Mouse (Mus musculus) layer of hippocampus, postnatal 36 days (tissue): ENCODE measurements around the gene Phf23. TPM values are rescaled to one million over a fixed set of nuclear protein-coding genes. Genes with fewer than 3 reads are reported as not detected.
"Not testable (repeated sequence)": the region's sequence is repeated elsewhere in the genome, so short reads cannot be mapped to it uniquely, and the experiment has no call there.

Experiments
- DNase-seq, 2 experiments: peaks; one replicate each; pipeline ENCODE4 v3.0.0; 2022
- total RNA-seq, 2 experiments: library from RNA; stranded (reverse); gene quantifications; 2 replicates each; pipeline ENCODE4 v1.2.3; 2021

Phf23 gene
- total RNA-seq, 2 experiments from 2014 or later, result 45.4 to 47.4 TPM

DNA sequence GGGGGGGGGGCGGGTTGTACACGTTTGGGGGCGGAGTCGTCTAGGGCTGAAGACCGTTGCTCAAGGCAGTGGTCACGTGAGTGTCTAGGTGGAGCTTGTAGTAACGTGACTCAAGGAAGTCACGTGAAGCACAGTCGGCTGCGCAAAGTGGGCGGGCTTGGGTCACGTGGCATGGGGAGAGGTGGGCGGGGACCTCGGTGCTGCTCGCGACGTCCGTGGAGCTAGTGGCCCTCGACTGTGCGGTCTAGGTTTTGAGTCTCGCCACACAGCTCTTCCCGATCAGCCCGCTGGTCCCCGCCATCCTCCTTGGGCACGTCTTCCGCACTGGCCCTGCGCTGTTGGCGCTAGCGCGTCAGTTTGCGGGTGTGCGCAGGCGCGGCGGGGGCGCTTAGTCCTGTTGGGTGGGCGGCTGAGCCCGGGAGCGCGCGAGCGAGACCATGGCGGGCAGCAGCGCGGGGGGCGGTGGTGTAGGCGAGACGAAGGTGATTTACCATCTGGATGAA is 4.9 kb downstream of the Phf23 start, which contains the start of gene Dvl2:
Gene Dvl2 (plus strand): TSS at position 200 of the 503 bp plus-strand sequence.
- DNase-seq, result peak; percentile 85 to 86

DNA sequence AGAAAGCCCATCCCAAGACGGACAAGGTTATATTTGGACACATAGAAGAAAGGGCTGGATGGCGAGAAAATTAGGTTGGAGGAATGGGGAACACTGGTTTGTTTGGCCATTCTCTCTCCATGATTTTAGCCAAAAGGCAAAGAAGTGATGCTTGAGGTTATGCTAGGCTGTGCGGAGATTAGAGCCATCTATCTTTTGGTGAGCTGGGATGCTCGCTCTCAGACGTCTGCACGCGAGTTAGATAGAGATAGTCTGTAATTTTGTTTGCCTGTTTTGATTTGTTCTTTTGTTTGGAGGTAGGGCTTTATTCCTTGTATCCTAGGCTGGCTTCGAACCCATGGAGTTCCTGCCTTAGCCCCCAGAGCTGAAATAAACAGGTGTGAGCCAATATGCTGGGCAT is 5.6 kb downstream of the Phf23 start:
- no peak for DNase-seq

DNA sequence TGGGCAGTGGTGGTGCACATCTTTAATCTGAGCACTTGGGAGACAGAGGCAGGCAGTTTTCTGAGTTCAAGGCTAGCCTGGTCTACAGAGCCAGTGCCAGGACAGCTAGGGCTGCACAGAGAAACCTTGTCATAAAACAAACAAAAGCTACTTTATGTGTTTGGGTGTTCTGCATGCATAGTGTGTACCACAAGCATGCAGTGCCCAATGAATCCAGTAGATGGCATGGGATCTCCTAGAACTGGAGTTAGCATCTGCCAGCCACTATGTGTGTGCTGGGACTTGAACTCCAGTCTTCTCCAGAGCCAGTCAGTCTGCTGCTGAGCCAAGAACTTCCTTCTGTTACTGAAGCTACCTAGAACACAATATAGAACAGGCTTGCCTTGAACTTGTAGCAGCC is 6.3 kb downstream of the Phf23 start:
- no peak for DNase-seq

DNA sequence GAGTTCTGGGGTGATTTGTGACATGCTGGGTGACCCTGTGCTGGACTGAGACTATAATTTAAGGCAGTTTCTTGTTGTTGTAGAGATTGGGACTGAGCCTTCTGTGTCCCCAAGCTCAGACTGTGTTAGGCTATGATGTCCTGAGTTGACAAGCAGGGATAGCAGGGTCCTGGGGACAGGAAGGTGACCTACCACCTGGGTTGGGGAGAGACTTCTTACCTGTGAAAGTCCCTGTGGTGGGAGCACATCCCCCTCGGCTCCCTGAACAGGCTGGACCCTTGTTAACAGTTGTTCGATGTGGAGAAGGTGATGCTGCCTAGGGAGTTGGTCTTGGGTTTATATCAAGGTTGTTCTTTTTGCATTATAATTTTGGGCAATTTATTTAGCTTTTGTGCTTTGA is 6.9 kb downstream of the Phf23 start:
- DNase-seq, result no peak

DNA sequence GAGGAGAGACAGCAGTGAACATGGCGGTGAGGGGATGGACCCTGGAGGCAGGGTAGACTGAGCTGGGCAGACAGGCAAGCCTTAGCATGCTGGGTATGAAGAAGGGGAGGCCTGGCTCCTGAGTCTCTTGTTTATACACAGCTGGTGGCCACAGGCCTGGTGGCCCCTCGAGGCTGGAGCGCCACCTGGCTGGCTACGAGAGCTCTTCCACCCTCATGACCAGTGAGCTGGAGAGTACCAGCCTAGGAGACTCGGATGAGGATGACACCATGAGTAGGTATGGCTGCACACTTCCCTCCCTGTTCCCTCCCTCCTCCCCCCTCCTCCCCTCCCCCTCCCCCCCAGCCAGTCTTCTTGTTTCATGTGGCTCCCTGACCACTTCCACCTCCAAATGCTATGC is 9.9 kb downstream of the Phf23 start:
- no peak for DNase-seq

DNA sequence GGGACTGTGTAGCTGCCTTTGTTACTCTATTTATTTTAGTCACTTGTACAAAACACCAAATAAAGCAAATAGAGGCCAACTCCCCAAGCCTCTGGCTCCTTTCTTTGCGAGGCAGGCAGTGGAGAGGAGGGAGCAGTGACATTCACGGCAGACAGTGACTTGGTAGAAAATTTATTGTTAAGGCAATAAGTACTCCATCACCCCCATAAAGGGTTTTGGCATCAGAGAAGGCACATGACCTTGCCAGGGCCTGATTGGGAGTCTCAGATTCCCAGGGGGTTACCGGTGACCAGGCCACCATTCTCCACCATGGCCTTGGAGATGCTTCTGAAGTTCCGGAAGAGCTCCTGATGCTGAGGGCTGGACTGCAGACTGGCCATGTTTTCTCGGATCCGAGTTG is 14.5 kb downstream of the Phf23 start:
- DNase-seq, result no peak

DNA sequence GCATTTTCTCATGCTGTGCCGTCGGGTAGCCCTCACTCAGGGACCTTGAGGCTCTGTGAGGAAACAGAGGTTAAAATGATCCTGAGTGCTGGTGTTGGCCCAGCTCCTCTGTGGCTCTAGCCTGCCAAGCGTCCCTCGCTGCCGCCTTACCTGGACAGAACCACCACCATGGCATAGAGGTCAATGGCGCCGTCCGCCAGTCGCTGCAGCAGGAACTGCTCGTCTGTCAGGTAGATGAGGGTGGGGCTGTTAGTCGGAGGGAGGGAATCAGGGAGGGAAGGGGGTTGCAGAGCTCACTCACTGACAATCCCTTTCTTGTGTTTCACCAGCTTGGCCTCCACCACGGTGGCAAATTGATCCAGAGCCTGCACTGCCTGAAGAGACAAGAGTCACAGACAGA is 15.0 kb downstream of the Phf23 start:
- no peak for DNase-seq

DNA sequence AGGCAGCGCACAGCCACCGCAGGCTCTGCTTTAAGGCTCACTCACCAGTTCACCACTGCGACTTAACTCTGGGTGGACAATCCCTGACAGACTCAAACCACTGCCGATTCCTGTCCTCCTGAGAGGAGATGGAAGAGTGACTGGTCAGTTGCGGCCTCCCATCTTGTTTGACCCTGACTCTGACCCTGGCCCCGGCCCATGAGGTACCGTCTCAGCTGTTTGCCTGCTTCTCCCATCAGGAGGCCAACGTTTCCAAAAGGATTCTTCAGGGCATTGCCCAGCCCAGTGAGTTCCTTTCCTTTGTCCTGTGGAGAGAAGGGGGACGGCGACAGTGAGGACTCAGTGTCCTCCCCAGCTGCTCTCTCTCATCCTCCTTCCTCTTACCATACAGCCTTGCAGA is 15.4 kb downstream of the Phf23 start:
- DNase-seq, result no peak

DNA sequence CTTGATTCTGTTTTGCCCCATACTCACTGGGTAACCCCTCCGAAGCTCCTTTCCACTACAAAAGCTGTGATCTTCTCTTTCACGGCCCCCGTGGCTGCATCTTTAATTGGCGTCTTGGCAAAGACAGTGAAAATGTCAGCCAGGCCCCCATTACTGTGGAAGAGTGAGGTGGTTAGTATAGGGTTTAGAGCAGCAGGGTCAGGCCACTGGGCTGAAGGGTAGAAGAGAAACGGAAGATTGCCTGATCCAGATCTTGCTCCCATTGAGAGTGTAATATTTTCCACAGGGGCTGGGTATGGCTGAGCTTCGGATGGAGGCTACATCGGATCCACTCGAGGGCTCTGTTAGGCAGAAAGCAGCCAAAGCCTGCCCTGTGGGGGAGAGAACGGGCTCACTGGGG is 17.4 kb downstream of the Phf23 start:
- no peak for DNase-seq

DNA sequence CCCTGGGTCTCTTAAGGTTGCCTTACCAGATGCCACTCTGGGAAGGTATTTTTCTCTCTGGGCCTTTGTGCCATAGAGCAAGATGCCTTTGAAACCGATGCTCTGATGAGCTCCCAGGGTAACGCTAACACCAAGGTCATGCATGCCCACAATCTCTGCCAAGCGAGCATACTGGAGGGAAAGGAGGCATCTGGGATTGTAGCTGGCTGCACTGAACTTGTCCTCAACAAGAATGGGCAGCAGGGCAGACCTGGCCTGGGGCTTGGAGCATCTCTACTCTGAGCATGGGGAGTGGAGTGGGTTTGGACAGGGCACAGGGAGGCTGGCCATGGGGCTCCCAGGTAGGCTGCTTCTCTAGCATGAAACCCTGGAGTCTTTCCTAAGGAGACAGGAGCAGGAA is 17.8 kb downstream of the Phf23 start:
- no peak for DNase-seq

DNA sequence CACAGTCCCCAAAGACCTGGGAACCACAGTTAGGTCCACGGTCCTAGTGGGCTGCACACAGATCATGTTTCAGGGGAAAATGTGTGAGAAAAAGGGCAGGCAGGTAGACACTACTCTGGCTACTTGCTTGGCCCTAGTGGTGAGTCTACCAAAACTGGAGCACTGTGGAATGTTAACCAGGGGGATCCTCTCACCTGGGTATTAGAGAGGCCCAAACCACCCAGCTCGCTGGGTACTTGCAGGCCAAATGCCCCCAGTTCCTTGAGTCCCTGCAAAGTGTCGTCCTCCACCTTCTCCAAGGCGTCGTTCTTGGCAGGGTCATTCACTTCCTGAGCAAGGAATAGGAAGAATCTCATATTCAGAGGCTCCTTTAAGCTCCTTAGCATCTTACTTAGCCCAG is 18.5 kb downstream of the Phf23 start:
- no peak for DNase-seq

DNA sequence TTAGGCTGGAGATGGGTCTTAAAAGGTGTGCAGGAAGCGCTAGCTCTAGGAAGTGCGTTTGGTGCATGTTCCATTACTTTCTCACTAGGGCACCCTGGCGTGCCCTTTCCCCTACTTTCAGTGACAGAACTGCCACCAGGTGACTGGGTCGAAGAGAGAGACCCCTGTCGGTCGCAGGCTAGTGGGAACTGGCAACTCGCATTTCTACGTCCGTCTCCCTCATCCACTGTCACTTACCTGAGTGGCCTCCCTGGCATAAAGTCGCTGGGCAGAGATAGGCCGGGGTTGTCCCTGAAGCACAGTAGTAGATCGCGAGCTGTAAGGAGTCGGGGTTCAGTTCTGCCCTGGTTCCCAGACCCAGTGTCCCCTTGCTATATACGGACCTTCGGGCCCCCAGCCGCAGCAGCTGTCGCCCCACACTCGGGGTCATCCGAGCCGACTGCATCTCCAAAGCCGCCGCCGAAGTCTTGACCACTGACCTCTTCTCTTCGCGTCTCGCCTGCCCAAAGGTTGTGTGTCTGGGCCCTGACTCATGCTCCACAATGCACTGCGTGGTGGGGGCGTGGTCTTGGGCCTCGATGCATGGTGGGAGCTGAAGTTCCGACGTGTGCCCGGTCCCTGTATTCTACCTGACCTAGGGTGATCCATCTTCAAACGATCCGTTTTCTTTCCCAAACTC is 19.4 kb downstream of the Phf23 start, which contains the start of gene Acadvl:
Gene Acadvl (minus strand): TSS at position 532 of the 679 bp plus-strand sequence.
- peak; percentile 85 to 89 for DNase-seq

DNA sequence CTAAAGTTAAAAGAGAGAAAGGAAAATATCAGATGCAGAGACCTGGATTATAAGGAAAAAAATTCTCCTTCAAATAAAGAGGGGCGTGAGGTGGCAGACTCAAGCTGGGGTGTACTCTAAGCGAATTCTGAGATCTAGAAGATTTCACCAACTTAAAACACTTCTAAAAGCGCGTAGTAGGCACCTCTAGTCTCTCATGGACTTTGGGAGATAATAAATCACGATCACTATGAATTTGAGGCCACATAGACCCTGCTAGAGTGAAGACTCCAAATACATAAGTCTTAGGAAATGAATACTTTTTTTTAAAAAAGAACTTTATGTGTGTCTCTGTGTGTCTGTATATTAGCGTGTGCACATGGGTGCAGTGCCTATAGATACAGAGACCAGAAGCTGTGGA is 20.1 kb downstream of the Phf23 start:
- DNase-seq, result no peak

DNA sequence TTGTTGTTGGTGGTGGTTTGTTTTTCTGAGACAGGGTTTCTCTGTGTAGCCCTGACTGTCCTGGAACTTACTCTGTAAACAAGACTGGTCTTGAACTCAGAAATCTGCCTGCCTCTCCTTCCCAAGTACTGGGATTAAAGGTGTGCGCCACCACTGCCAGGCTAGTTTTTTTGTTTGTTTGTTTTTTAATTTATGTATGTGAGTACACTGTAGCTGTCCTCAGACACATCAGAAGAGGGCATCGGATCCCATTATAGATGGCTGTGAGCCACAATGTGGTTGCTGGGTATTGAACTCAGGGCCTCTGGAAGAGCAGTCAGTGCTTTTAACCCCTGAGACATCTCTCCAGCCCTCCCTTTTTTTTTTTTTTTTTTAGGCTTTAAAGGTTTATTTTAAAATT is 20.6 kb downstream of the Phf23 start:
- DNase-seq, result not testable (repeated sequence)

DNA sequence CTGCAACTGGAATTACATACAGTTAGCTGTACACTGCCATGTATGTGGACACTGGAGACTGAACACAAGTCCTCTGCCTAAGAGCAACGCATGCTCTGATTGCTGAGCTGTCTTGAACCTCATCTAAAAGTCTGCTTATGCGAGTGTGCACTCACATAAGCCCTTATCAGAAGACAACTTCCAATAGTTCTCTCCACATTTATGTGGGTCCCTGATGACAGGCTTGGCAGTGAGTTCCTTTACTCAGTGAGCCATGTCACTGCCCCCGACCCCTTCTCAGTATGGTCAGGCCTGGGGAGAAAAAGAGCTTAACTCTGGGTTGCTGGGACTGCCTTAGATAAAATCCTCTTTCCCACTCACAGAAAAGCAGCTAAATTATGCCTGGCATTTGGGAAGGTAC is 21.1 kb downstream of the Phf23 start, which contains the start of gene Dlg4:
Gene Dlg4 (plus strand): TSS at position 274 of the 400 bp plus-strand sequence.
- no peak for DNase-seq

DNA sequence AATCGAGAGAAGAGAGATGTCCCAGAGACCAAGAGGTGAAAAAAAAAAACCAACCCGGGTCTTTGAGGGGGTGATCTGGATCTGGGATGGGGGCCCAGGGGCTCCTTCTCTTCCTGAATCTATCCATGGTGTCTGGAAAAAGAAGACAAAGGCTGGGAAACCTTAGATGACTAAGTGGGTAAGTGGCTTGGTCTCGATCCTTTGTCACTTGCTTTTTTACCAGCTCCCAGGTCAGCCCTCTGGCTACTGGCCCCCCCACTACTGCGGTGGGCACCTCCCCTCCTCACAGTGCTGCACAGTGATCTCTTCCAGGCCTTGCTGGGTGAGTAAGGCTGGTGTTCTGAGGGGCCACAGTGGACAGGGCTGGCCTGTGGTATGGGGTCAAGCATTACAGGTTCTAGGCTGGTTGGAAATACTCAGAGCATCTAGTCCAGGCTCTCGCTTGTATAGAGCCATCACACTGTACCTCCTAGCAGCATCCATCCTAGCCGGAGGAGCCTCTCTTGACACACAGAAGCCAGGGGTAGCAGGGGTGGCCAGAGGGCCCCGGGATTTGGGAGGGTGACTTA is 21.7 kb downstream of the Phf23 start:
- DNase-seq, result no peak

DNA sequence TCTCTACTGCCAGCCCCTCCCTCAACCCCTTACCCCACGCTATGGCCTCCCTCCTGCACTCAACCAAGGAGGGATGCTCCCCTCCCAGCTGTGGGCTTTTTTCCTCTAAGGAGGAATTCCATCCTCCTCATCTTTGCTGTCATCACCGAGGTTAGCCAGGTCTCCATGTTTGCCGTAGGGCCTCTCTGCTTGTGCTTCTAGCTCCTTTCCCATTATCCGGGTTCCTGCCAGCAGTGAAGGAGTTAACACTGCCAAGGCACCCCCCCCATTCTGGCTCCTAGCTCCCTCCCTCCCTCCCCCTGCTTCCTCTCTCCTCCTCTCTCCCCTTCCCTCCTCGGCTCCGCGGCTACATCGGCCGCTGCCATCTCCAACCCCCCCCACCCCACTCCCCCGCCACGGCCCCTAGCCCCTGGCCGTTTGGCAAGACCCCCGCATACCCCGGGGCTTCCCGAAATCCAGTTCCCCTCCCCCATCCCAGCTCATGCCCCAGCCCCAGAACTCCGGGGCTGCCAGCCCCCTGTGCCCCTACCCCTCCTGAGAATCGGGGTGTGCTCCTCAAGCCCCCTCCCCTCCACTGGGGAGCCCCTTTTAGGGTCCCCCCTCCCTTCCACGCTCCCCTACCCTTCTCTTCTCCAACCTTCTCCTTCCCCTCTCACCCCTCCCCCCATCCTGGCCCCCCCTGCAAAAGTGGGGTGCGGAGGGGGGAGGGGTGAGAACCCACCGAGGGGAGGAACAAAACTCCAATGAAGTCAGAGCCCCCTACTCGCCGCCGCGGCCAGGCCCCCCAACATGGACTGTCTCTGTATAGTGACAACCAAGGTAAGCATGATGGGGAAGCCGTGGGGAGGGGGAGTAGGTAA is 22.8 kb downstream of the Phf23 start:
- peak in 1 of 2 experiments; percentile 61 for DNase-seq

DNA sequence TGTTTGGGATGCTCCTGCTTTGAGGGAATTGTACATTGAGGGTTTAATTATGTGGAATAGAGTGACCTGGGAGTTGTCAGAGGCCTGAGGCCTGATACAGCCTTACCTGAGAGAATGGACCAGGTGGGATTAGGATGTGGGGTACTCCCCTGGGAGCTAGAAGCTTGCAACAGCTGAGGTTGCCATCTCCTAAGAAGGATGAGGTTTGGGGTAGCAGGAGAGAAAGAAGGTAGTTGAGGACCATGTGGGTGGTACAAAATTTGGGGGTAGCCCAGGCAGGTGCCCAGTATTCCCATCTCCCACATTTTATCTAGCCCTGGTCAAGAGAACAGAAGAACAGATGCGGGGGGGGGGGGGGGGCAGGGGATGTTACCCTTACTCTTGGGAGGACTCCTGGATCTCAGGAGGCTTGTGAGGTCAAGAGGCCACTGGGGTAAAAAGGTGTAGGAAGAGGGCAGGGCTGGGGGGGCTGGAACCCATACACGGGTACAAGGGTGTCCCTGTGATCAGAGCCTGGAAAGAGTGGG is 24.0 kb downstream of the Phf23 start:
- no peak for DNase-seq

DNA sequence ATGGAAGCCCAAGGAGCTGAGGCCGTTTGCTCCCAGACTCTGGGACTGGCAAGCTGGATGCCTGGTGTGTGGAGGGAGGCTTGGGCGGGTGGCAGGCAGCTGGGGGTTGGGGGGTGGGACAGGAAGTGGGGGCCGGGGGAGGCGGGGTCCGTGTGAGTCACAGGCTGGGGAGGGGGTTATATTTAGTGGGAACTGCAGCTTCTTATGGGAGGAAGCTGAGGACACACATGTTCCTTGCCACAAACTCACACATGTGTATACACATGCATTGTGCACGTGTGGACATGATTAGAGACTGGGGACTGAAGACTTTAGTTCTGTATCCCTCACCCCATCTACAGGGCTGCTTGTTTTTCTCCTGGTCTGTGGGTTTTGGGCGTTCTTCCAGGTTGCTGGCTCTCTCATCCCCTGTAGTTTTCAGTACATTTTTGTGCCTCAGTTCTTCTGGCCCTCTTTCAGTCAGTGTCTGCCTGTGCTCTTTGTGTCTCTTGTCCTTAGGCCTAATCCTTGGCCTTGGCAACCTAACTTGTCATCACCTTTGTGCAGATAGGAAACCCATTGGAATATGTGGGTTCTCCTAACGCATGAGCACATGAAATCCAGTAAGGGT is 24.6 kb downstream of the Phf23 start:
- DNase-seq, result no peak

DNA sequence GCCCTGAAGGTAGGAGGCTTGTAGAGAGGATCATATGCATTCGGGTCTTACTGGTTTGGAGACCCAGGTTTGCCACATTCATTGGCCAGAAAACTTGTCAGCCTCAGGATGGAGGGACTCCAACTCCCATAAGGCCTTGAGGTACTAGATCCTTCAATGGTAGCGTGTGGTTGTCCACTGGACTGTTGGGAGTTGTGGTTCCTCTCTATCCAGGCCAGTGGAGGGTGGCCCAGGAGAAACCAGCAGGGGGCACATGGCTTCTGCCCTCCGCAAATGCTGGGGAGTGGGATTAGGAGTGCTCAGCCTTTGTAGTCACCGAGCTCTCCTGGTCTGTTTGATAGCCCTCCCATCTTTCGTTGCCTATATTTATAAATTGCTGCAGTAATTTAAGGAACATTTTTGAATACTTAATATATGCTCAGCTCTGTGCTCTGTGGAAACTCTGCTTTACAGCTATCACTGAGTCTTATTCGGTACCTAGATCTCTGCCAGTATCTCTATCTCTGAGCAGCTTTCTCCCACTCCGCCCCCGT is 25.2 kb downstream of the Phf23 start:
- peak; percentile 73 to 74 for DNase-seq

DNA sequence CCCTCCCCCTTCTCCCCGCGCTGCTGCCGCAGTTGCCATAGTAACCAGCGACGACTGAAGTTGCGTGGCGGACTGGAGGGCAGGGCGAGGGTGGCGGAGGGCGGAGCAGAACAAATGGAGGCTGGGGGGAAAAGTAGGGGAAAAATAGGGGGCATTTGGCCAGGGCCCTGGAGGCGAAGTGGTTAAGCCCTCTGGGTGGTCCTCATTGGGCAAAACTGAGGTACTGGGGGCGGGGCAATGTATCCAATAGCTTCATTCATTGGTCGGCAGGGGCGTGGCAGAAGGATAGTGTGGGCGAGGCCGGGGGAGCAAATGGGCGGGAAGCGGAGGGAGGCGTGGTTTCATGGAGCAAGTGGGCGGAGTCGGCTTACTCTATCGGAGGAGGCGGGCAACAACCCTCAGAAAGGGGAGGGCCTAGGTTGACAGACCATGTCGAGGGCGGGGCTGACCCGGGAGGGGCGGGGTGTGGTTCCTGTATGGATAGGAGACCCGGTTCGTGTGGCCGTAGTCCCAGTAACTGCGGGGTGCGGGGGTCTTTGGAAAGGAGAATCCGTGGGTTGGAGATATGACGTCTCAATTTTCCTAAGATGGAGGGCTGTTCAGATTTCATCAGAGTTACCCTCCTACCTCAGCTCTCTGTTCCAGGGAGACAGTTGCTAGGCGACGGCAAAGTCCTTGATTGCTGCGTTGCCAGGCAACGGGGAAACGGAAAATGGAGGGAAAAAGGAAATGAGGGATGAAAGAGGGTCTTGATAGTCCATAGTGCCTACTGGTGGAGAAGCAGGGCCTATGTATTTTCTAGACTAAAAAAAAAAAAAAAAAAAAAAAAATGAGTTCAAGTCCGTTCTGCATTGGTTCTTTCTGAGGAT is 25.9 kb downstream of the Phf23 start:
- DNase-seq, result peak; percentile 98 to 99
